Mouse (Mus musculus) macrophage (primary cell): ENCODE data around the gene Rbm20. TPM values are rescaled to one million over a fixed set of nuclear protein-coding genes. Genes with fewer than 3 reads are reported as not detected.

Experiments used
- H3K27ac ChIP-seq: fragments of 350-480 bp; formaldehyde crosslinking; 2 replicates; pipeline ENCODE4 v1.9.0; 2021
- H3K36me3 ChIP-seq: fragments of 350-480 bp; formaldehyde crosslinking; 2 replicates; pipeline ENCODE4 v1.9.0; 2021; ENCODE audit errors: inconsistent target
- H3K4me3 ChIP-seq: fragments of 350-480 bp; formaldehyde crosslinking; 2 replicates; pipeline ENCODE4 v1.9.0; 2021; ENCODE audit errors: inconsistent target
- H3K79me2 ChIP-seq: fragments of 350-480 bp; formaldehyde crosslinking; 2 replicates; pipeline ENCODE4 v1.9.0; 2021; ENCODE audit errors: inconsistent target
- WGBS: methylation state at CpG from one replicate; pipeline ENCODE4 v1.1.7; 2026; ENCODE audit warnings: inconsistent platforms; ENCODE audit not compliant: missing documents; 5-methylcytosine and 5-hydroxymethylcytosine counted together
- polyA plus RNA-seq: library from polyadenylated mRNA; stranded (reverse); fragments of 250-400 nt; gene quantifications from 3 replicates; pipeline ENCODE4 v1.2.4, GENCODE M21; 2018; ENCODE audit warnings: inconsistent platforms

The Rbm20 gene
- polyA plus RNA-seq, 1 experiment from 2014 or later: not detected

DNA sequence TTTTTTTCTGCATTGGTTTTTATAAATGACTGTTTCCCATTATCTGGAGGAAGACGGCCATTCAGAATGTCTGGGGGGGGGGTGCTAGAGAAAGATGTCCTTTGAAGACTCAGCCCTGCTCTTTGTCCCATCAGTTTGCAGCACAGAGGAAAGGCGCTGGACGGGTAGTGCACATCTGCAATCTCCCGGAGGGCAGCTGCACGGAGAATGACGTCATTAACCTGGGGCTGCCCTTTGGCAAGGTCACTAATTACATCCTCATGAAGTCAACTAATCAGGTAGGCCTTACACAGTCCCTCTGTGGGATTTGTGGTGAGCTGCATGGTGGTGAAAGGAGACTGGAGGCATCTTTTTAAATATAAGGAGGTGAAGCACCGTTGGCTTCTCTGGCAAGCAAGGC, 155.4 kb downstream of the Rbm20 start:
- Histone ChIP-seq H3K27ac (no peak overlapping the region), H3K4me3 (no peak overlapping the region), H3K79me2 (no peaks in the 10 kb centered on the region), H3K36me3 (no peaks in the 10 kb centered on the region)
- WGBS: 83% methylated on average over 7 of the region's 7 CpGs

DNA sequence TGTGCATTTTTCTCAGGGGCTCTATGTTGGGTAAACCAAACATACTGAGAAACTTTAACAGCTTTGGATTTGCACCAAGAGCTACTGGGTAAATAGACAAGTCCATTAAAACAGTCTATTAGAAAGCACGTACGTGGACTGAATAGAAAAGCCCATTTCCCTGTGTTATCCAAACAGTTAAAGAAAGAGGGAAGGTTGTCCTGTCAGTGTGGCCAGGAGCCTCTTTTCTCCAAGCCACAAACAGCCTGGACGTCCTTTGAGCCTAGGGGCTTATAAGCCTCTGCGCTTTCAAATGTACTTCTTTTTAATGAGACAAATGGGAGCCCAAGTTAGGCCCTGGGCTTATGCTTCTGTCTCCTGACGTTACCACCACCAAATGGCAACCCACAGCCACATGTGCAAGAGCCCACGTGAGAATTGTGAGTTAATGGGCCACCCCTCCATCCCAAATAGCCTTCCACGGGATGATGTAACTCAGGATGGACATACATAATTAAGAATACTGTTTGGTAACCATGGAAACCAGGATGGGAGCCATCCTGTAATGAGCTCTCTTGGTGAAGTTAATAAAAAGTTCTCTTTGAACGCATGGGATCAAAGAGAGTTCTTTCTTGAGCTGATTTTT, 156.8 kb downstream of the Rbm20 start:
- 86% methylated on average over 8 of the region's 8 CpGs for WGBS

GRCm38 (mm10) chr19:53836569-53837454, 159.7 kb downstream of the Rbm20 start:
- Histone ChIP-seq H3K36me3 (no peaks in the 10 kb centered on the region), H3K4me3 (no peak overlapping the region), H3K79me2 (no peaks in the 10 kb centered on the region), H3K27ac (no peak overlapping the region)
- 81% methylated on average over 6 of the region's 6 CpGs for WGBS

More for the DNA sequence above, 156.8 kb downstream of the Rbm20 start:
- Histone ChIP-seq H3K36me3 (no peaks in the 10 kb centered on the region), H3K4me3 (no peak overlapping the region), H3K27ac (no peak overlapping the region), H3K79me2 (no peaks in the 10 kb centered on the region)

DNA sequence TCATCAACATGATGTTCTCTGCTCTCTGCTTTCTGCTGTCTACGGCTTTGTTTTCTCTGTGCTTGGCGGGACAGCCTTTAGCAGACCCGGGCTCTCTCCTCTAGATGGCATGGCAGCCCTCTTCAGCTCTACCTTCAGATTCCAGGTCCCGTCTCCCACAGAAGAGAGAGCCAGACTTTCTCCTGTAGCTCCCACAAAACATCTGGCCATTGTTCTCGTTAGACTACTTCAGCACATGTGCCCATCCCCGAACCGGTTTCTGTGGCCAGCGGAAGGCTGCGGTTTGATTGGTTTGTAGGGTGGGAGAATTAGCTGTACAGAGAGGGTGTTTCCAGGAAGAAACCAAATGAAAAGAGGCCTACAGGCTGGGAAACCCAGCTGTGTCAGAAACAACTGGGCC, 161.7 kb downstream of the Rbm20 start:
- no peak overlapping the region for H3K27ac ChIP-seq
- H3K4me3 ChIP-seq: no peak overlapping the region
- no peaks in the 10 kb centered on the region for H3K36me3 ChIP-seq
- 39% methylated on average over 9 of the region's 9 CpGs for WGBS
- H3K79me2 ChIP-seq: no peaks in the 10 kb centered on the region

- no peaks in the 10 kb centered on the region for H3K79me2 ChIP-seq
- H3K36me3 ChIP-seq: no peaks in the 10 kb centered on the region
- 90% methylated on average over 6 of the region's 6 CpGs for WGBS
These were observed 162.7 kb downstream of the Rbm20 start for GRCm38 (mm10) chr19:53839837-53840236.

DNA sequence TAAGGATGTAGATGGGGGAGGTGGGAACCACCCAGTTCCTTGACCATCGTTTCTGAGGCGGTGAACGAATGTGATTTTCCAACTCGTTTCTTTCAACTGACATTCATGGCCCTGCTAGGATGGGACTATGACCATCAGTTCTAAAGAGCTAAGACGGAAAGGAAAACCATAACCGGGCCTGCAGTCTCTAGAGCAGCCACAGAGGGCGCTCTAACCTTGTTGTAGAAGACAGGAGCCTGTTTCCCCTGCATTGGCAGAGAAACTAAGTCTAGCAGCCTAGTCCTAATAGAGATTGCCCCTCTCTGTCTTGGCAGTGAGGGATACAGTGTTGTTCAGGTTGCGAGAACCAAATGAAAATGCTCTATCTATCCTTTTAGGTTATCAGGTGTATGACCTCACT, 164.8 kb downstream of the Rbm20 start:
- WGBS: 65% methylated on average over 7 of the region's 8 CpGs
- H3K27ac ChIP-seq: no peak overlapping the region
- no peak overlapping the region for H3K4me3 ChIP-seq
- no peaks in the 10 kb centered on the region for H3K36me3 ChIP-seq
- no peaks in the 10 kb centered on the region for H3K79me2 ChIP-seq

More at GRCm38 (mm10) chr19:53839837-53840236, 162.7 kb downstream of the Rbm20 start:
- Histone ChIP-seq H3K27ac (no peak overlapping the region), H3K4me3 (no peak overlapping the region)

- Histone ChIP-seq H3K36me3 (no peaks in the 10 kb centered on the region), H3K27ac (no peak overlapping the region)
- WGBS: 92% methylated on average over 8 of the region's 8 CpGs
These were observed 166.9 kb downstream of the Rbm20 start for GRCm38 (mm10) chr19:53843972-53844371.

DNA sequence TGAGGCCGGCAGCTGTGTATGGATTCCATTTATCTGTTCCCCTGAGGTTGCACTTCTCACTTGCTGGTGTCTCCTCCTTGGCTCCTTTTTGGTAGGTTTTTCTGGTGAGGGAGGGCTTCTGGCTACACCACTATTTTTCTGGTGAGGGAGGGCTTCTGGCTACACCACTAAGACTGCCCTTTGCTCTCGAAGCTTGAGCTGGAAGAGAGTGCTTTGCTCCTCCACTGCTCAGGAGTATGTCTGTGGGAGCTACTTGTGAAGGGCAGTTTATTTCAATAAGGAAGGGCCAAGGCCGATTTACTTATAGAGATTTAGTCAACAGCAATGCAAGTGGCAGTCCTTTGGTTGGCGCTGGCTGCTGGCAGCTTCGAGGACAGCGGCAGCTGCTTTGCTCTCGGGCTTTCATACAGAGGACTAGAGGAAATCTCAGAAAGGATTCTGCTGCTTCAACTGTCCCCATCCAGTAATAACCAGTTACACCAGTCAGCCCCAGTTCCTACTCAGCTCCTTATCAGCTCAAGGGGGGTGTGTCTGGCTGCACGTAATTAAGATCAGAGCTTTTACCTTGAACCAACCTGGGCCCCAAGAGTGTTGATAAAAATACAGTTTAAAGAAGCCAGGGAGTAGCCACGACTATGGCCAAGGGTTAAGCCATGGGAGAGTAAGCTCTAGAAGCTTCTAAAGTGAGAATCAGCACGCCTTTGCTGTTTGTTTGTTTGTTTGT, 171.3 kb downstream of the Rbm20 start:
- no peaks in the 10 kb centered on the region for H3K79me2 ChIP-seq
- H3K27ac ChIP-seq: no peak overlapping the region
- H3K4me3 ChIP-seq: no peak overlapping the region
- 97% methylated on average over 10 of the region's 10 CpGs for WGBS
- no peaks in the 10 kb centered on the region for H3K36me3 ChIP-seq

More at GRCm38 (mm10) chr19:53843972-53844371, 166.9 kb downstream of the Rbm20 start:
- Histone ChIP-seq H3K79me2 (no peaks in the 10 kb centered on the region), H3K4me3 (no peak overlapping the region)

- no peak overlapping the region for H3K4me3 ChIP-seq
- no peak overlapping the region for H3K27ac ChIP-seq
- 85% methylated on average over 18 of the region's 18 CpGs for WGBS
These were observed 173.2 kb downstream of the Rbm20 start for GRCm38 (mm10) chr19:53850166-53850922.

GRCm38 (mm10) chr19:53851352-53851751, 174.2 kb downstream of the Rbm20 start:
- no peak overlapping the region for H3K4me3 ChIP-seq
- 97% methylated on average over 13 of the region's 13 CpGs for WGBS
- no peaks in the 10 kb centered on the region for H3K79me2 ChIP-seq
- H3K27ac ChIP-seq: no peak overlapping the region
- no peaks in the 10 kb centered on the region for H3K36me3 ChIP-seq

More at GRCm38 (mm10) chr19:53850166-53850922, 173.2 kb downstream of the Rbm20 start:
- no peaks in the 10 kb centered on the region for H3K79me2 ChIP-seq
- no peaks in the 10 kb centered on the region for H3K36me3 ChIP-seq

GRCm38 (mm10) chr19:53851826-53852698, 175.0 kb downstream of the Rbm20 start:
- Histone ChIP-seq H3K27ac (no peak overlapping the region), H3K4me3 (no peak overlapping the region), H3K79me2 (no peaks in the 10 kb centered on the region), H3K36me3 (no peaks in the 10 kb centered on the region)
- WGBS: 84% methylated on average over 9 of the region's 14 CpGs

DNA sequence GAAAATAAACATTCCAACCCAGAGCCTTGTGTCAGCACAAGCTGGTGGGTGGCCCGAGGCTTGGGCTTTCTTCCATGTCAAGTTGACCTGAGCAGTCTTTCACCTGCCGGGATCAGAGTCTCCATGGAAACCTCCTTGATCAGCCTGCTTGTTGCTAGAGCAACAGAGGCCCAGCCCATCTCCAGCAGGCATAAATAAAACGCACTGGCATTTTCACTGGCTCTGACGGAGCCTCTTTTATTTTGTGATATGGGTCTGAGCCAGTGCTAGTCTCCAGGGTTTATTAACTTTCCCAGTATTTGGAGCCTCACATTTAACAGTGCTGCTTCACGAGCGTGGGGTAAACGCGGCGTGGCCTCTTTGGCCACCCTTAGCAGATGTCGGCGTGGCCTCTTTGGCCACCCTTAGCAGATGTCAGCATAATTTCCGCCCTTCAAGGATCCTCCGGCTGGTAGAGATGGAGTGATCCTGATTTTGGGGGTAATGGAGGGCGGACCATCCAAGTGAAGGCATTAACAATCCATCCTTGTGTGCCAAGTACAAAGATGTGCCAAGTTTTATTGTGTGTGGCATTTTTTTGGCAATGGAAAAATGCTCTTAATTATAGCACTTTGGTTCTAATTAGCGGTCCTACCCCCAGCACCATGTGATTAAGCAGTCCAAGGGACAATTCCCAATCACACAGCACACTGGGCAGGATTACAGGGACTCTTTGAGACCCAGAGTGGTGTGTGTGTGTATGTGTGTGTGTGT, 175.8 kb downstream of the Rbm20 start:
- 90% methylated on average over 15 of the region's 15 CpGs for WGBS
- Histone ChIP-seq H3K4me3 (no peak overlapping the region), H3K36me3 (no peaks in the 10 kb centered on the region)

GRCm38 (mm10) chr19:53854978-53855377, 177.9 kb downstream of the Rbm20 start:
- no peaks in the 10 kb centered on the region for H3K36me3 ChIP-seq
- no peak overlapping the region for H3K4me3 ChIP-seq
- 50% methylated on average over 4 of the region's 4 CpGs for WGBS
- no peak overlapping the region for H3K27ac ChIP-seq
- no peaks in the 10 kb centered on the region for H3K79me2 ChIP-seq

More for the DNA sequence above, 175.8 kb downstream of the Rbm20 start:
- H3K27ac ChIP-seq: no peak overlapping the region
- no peaks in the 10 kb centered on the region for H3K79me2 ChIP-seq
